Mouse (Mus musculus): ENCODE measurements around the gene Aldh3b2.
A peak's percentile ranks its signal among the peaks of the same experiment; 100 is the strongest.

Gene Aldh3b2

GRCm38 (mm10) chr19:3972229-3972628, at the start of gene Aldh3b2:
Gene Aldh3b2, plus strand, starts transcription at chr19:3972328.
- DNase-seq (ENCODE audit: low read depth), result peak; percentile 57

- no peak for DNase-seq (ENCODE audit: low read depth)
Measured at GRCm38 (mm10) chr19:3922661-3923371, 49.3 kb upstream of the Aldh3b2 start.

- DNase-seq (ENCODE audit: low read depth), result no peak
Measured at GRCm38 (mm10) chr19:3923586-3923985, 48.5 kb upstream of the Aldh3b2 start.

- no peak for DNase-seq (ENCODE audit: low read depth)
Measured at GRCm38 (mm10) chr19:3924190-3924589, 47.9 kb upstream of the Aldh3b2 start.

GRCm38 (mm10) chr19:3924868-3925267, 47.3 kb upstream of the Aldh3b2 start:
- no peak for DNase-seq (ENCODE audit: low read depth)

GRCm38 (mm10) chr19:3925859-3926258, 46.3 kb upstream of the Aldh3b2 start:
- DNase-seq (ENCODE audit: low read depth), result no peak

- DNase-seq (ENCODE audit: low read depth), result no peak
Measured at GRCm38 (mm10) chr19:3926279-3926678, 45.8 kb upstream of the Aldh3b2 start.

- no peak for DNase-seq (ENCODE audit: low read depth)
Measured at GRCm38 (mm10) chr19:3926685-3927084, 45.4 kb upstream of the Aldh3b2 start.

- DNase-seq (ENCODE audit: low read depth), result no peak
Measured at GRCm38 (mm10) chr19:3927989-3928388, 44.1 kb upstream of the Aldh3b2 start.

- DNase-seq (ENCODE audit: low read depth), result no peak
Measured at GRCm38 (mm10) chr19:3928779-3929178, 43.3 kb upstream of the Aldh3b2 start.

- no peak for DNase-seq (ENCODE audit: low read depth)
Measured at GRCm38 (mm10) chr19:3929211-3929941, 42.8 kb upstream of the Aldh3b2 start, which contains the start of gene Aldh3b1. Gene Aldh3b1, minus strand, starts transcription at chr19:3929808.

- no peak for DNase-seq (ENCODE audit: low read depth)
Measured at GRCm38 (mm10) chr19:3930262-3931057, 41.7 kb upstream of the Aldh3b2 start.

GRCm38 (mm10) chr19:3931716-3932115, 40.4 kb upstream of the Aldh3b2 start:
- DNase-seq (ENCODE audit: low read depth), result no peak

GRCm38 (mm10) chr19:3935032-3935895, 36.9 kb upstream of the Aldh3b2 start, which contains the start of gene Unc93b1:
Gene Unc93b1, plus strand, starts transcription at chr19:3935186.
- DNase-seq (ENCODE audit: low read depth), result peak; percentile 41

GRCm38 (mm10) chr19:3935896-3936850, 36.0 kb upstream of the Aldh3b2 start:
- no peak for DNase-seq (ENCODE audit: low read depth)

GRCm38 (mm10) chr19:3942315-3942714, 29.8 kb upstream of the Aldh3b2 start:
- DNase-seq (ENCODE audit: low read depth), result no peak

GRCm38 (mm10) chr19:3942986-3943735, 29.0 kb upstream of the Aldh3b2 start:
- DNase-seq (ENCODE audit: low read depth), result peak; percentile 70

- no peak for DNase-seq (ENCODE audit: low read depth)
Measured at GRCm38 (mm10) chr19:3945872-3946564, 26.1 kb upstream of the Aldh3b2 start.

- no peak for DNase-seq (ENCODE audit: low read depth)
Measured at GRCm38 (mm10) chr19:3946715-3947114, 25.4 kb upstream of the Aldh3b2 start.
